Mouse (Mus musculus): ENCODE measurements around the gene Pde4a.

- TF ChIP-seq CTCF (IDR thresholded peaks at IDR 0.05; ENCODE audit: extremely low read depth, insufficient read depth, insufficient read length, insufficient replicate concordance) (no peak), POLR2A (IDR thresholded peaks at IDR 0.05; ENCODE audit: low read depth, low read length) (no peak)
These were observed 58.4 kb downstream of the Pde4a start for GRCm38 (mm10) chr9:21223906-21224305.

All from spleen, adult 2 months (tissue).